Mouse (Mus musculus) limb, embryonic 11.5 days (tissue): Measurements from ENCODE around the gene Armc9. TPM values are rescaled to one million over a fixed set of nuclear protein-coding genes. Genes with fewer than 3 reads are reported as not detected.
A peak's percentile ranks its signal among the peaks of the same experiment; 100 is the strongest.

Experiments used
- ATAC-seq: fragments of 200-750 bp; cut with Nextera tagmentation; 2 replicates; pipeline ENCODE4 v1.8.0; 2017; ENCODE audit warnings: low read depth; ENCODE audit not compliant: insufficient number of reproducible peaks, low FRiP score, low TSS enrichment
- DNase-seq: peaks from one replicate; pipeline ENCODE4 v3.0.0-alpha.2; 2015; ENCODE audit warnings: low spot score
- H3K27ac ChIP-seq: fragments of 300-500 bp; sonication (generic); replicated peaks from 2 replicates; pipeline ENCODE4 v1.5.1; 2014; ENCODE audit warnings: low read depth, mild to moderate bottlenecking, low read length
- H3K27me3 ChIP-seq: fragments of 300-500 bp; sonication (generic); 2 replicates; pipeline ENCODE4 v1.6.1; 2014; ENCODE audit warnings: mild to moderate bottlenecking, low read length, mixed read lengths; ENCODE audit not compliant: control insufficient read depth, insufficient read depth
- H3K36me3 ChIP-seq: fragments of 300-500 bp; sonication (generic); 2 replicates; pipeline ENCODE4 v1.6.1; 2014; ENCODE audit warnings: mild to moderate bottlenecking, low read length, moderate library complexity, mixed read lengths; ENCODE audit not compliant: control insufficient read depth, insufficient read depth
- H3K4me1 ChIP-seq: fragments of 300-500 bp; sonication (generic); 2 replicates; pipeline ENCODE4 v1.6.1; 2014; ENCODE audit warnings: low read length, mixed read lengths; ENCODE audit not compliant: control insufficient read depth, insufficient read depth
- H3K4me2 ChIP-seq: fragments of 300-500 bp; sonication (generic); 2 replicates; pipeline ENCODE4 v1.6.1; 2014; ENCODE audit warnings: low read depth, mild to moderate bottlenecking, moderate library complexity; ENCODE audit not compliant: severe bottlenecking
- H3K4me3 ChIP-seq: fragments of 300-500 bp; sonication (generic); 2 replicates; pipeline ENCODE4 v1.5.1; 2014; ENCODE audit warnings: low read depth, low read length
- H3K9ac ChIP-seq: fragments of 300-500 bp; sonication (generic); 2 replicates; pipeline ENCODE4 v1.6.1; 2014; ENCODE audit warnings: mild to moderate bottlenecking, low read length
- H3K9me3 ChIP-seq: fragments of 300-500 bp; sonication (generic); 2 replicates; pipeline ENCODE4 v1.6.1; 2016; ENCODE audit warnings: low read length; ENCODE audit not compliant: control insufficient read depth
- WGBS: fragments of 180-500 bp; shearing (Covaris S2); extraction: QIAGEN DNeasy Blood & Tissue Kit; methylation state at CpG from one replicate; pipeline ENCODE4 v1.1.7; 2014; 5-methylcytosine and 5-hydroxymethylcytosine counted together
- polyA plus RNA-seq: library from polyadenylated mRNA; unstranded; fragments of >200 nt; fragmentation: Nextera tagmentation; extraction: Ambion mirVana; gene quantifications from 2 replicates; pipeline ENCODE4 v1.2.1, GENCODE M21; 2014

Gene Armc9
- polyA plus RNA-seq, 1 experiment from 2014 or later = 29.8 TPM

DNA sequence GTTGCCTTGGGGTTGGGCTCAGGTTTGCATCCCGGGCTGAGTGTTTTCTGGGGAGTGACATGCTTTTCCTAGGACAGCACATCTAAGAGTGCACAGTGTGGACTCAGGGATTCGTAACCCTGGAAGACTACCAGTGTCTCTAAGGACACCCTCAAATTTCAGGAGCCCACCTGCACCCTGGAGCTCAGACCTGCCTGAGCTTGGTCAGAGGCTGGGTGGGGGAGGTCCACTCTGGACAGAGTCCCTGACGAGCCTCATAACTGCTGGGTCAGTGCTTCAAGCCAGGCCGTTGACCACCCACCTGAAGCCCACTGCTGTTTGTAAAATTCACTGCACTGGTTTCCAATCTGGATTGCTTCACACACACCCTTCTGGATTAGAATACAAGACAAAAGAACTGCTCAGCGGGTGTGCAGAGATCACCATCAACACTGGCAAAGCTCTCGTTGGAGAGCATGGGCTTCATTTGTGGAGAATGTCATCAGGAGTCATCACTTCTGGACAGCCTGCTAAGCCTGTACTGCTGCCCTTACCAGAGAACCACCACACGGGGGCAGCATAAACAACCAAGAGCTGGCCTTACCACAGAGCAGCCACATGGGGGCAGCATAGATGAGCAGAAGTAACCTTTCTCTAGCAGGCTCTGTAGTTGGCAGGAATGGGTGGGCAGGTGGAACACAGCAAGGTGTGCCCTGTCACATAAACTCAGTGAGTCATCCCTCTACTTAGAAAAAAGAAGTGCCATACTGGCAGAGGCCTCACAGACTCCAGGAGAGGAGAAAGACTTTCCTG lies 24.1 kb downstream of the Armc9 start:
- Histone ChIP-seq H3K4me1 (no peaks in the 10 kb centered on the region), H3K9me3 (no peaks in the 10 kb centered on the region), H3K27ac (no peak overlapping the region), H3K4me3 (no peak overlapping the region), H3K36me3 (peaks cover under 1% of the 10 kb centered on the region; the same call in 1 of the 2 replicates), H3K4me2 (no peak overlapping the region), H3K27me3 (no peaks in the 10 kb centered on the region), H3K9ac (no peak overlapping the region)
- DNase-seq (peak; percentile 90), ATAC-seq (peak; percentile 65; the same call in 1 of the 2 replicates)
- WGBS = 50% methylated on average over 7 of the region's 7 CpGs

DNA sequence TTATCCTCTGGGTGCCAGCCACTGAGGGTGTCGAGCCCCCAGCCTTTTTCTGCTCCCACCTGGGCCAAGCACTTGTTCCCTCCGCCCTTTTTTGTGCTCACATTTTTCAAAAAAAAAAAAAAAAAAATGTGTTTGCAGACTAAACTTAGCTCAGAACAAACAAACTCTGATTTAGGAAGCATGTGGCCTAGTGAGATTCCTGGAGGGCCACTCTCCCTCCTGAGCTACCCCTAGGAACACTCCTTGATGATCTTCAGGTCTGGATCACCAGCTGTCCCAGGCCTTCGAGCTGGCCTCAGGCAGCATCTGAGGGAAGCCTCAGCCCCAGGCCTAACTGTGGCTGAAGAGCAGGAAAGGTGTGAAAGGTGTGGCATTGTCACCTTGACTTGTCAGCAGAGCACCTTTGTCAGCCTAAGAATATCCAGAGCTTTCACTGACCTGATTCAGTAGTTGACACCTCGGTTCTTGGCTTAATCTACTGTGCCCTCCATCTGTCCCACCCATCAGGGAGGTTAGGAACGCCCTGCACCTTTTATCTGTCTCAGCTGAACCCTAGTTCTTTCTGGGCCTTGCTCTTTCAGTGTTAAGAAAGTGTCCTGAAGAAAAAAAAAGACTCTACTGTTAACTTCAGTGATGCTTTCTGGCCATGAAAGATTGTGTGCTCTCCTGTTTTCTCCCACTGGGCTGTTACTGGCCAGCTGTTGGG lies 27.6 kb downstream of the Armc9 start:
- WGBS = 55% methylated on average over 5 of the region's 5 CpGs
- no peaks in the 10 kb centered on the region for H3K4me1 ChIP-seq
- H3K9me3 ChIP-seq = no peaks in the 10 kb centered on the region
- no peak for ATAC-seq
- H3K27ac ChIP-seq = no peak overlapping the region
- no peak overlapping the region for H3K9ac ChIP-seq
- DNase-seq = no peak
- no peaks in the 10 kb centered on the region for H3K27me3 ChIP-seq
- H3K4me2 ChIP-seq = no peak overlapping the region
- H3K36me3 ChIP-seq = no peaks in the 10 kb centered on the region
- H3K4me3 ChIP-seq = no peak overlapping the region

DNA sequence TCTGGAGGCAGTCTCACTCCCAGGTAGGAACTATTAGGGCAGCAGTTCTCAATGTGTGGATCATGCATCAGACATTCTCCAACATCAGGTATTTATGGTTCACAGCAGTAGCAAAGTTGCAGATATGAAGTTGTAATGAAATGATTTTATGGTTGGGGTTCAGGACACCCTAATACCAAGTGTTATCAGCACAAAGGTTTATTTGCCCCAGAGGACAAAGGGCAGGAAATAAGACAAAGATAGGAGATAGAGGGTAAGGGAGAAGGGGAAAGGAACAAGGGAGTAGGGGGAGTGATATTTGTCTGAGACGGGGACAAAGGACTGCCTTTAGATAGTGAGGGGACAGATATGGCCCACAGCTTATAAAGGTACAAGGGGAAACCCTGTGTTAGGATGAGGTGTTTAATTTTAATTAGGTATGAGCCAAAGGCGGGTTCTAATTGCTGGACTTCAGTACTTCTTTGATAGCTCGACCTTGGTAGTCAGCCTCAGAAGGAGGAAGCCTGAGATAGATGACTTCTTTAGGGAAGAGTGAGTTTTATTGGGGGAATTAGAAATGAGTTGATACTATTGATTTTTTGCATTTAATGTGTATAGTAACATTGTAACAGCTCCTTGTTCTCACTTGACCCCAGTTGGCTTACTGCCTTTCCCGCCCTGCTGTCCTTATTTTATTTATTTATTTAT lies 29.1 kb downstream of the Armc9 start:
- Histone ChIP-seq H3K36me3 (no peaks in the 10 kb centered on the region), H3K9me3 (no peaks in the 10 kb centered on the region), H3K9ac (no peak overlapping the region), H3K4me3 (no peak overlapping the region), H3K27ac (no peak overlapping the region), H3K27me3 (no peaks in the 10 kb centered on the region), H3K4me1 (no peaks in the 10 kb centered on the region), H3K4me2 (no peak overlapping the region)
- WGBS = 85% methylated on average over 4 of the region's 4 CpGs
- ATAC-seq (no peak), DNase-seq (no peak)

DNA sequence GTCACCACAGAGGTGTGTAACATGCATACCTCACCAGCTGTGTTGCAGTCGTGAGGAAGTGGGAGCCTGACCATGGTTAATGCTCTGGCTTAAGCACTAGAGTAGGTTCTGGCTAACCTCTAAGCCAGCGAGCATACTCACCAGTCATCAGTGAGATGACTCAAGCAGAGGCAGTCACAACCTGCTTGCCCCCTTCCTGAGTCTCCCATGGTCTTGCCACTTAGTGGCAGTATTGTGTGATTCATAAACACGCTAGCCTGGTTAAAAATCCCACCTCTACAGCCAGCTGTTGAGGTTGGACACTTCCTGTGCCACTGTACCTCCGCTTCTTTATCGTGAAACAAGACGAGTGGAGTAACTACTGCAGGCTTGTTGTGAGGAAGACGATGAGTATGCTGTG lies 32.2 kb downstream of the Armc9 start:
- Histone ChIP-seq H3K9ac (no peak overlapping the region), H3K36me3 (no peaks in the 10 kb centered on the region; the same call in 1 of the 2 replicates), H3K4me2 (no peak overlapping the region), H3K27ac (no peak overlapping the region), H3K27me3 (no peaks in the 10 kb centered on the region), H3K4me1 (no peaks in the 10 kb centered on the region), H3K9me3 (no peaks in the 10 kb centered on the region), H3K4me3 (no peak overlapping the region)
- ATAC-seq (no peak), DNase-seq (no peak)
- 86% methylated on average over 7 of the region's 7 CpGs for WGBS

DNA sequence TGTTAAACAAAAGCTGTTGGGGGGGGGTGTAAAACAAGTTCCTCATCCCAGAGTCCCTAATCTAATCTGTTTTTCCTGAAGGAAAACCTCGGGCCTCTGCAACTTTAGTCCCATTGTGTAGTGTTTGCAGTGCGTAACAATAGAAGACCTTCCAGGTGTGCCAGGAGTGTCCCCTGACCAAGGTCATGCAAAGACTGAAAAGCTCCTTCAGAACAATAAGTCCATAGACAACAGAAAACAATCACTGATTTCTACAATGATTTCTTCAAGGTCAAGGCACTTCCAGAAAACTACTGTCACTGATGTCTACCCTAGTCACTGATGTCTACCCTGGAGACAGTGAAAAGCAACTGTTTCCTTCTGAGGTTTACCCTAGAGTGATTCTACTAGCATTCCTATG lies 33.3 kb downstream of the Armc9 start:
- H3K4me3 ChIP-seq = no peak overlapping the region
- H3K27ac ChIP-seq = no peak overlapping the region
- ATAC-seq (no peak), DNase-seq (no peak)
- 76% methylated on average over 2 of the region's 2 CpGs for WGBS
- no peaks in the 10 kb centered on the region for H3K4me1 ChIP-seq
- no peaks in the 10 kb centered on the region for H3K9me3 ChIP-seq
- no peaks in the 10 kb centered on the region for H3K27me3 ChIP-seq
- H3K4me2 ChIP-seq = no peak overlapping the region
- no peak overlapping the region for H3K9ac ChIP-seq
- no peaks in the 10 kb centered on the region; the same call in 1 of the 2 replicates for H3K36me3 ChIP-seq

DNA sequence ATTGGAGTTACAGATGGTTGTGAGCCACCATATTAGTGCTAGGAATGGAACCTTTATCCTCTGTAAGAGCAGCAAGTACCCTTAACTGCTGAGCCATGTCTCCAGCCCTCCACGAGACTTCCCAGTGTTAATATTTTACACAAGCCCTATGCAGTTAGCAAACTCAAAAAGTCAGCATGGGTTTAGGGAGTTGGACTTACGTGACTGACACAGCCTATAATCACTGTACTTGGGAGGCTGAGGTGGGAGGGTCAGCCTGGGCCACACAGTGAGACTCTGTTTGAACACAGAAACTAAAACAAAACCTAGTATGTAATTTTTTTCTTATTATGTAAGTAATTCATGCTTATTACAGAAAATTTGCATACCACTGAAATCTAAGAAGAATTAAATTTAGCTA lies 33.7 kb downstream of the Armc9 start:
- H3K4me3 ChIP-seq = no peak overlapping the region
- H3K4me1 ChIP-seq = no peaks in the 10 kb centered on the region
- WGBS = 81% methylated on average over 2 of the region's 2 CpGs
- no peaks in the 10 kb centered on the region for H3K9me3 ChIP-seq
- no peaks in the 10 kb centered on the region for H3K27me3 ChIP-seq
- no peak overlapping the region for H3K4me2 ChIP-seq
- ATAC-seq (no peak), DNase-seq (no peak)
- no peak overlapping the region for H3K9ac ChIP-seq
- H3K27ac ChIP-seq = no peak overlapping the region
- H3K36me3 ChIP-seq = no peaks in the 10 kb centered on the region; the same call in 1 of the 2 replicates

DNA sequence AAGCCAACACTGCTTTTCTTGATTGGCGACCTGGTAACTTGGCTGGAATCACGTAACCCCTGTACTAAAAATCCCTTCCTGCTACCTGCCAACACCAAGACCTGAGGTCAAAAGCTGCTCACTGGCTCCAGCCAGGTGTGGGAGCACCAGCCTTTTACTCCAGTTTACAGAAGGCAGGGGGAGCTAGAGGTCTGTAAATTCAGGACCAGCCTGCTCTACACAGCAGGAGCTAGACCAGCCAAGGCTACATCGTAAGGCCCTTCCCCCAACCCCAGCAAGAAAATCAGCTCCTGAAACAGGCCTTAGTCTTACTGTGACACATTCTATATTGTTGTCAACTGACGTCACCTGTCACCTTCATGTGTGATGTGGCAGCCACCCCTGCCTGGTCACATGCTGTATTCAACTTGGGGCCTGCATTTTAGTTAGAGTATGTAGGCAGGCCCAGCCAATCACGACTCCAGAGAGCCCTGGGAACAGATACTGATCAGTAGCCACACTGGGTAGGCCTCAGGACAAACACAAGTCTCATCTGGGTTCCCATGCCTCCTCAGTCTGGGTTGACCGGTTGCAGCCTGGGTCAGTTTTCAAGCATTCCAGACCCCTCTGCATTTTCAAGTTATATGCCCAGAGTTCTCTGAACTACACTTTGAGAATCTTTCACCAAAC lies 34.6 kb downstream of the Armc9 start:
- Histone ChIP-seq H3K4me1 (no peaks in the 10 kb centered on the region), H3K27ac (no peak overlapping the region), H3K4me3 (no peak overlapping the region), H3K9ac (no peak overlapping the region), H3K9me3 (no peaks in the 10 kb centered on the region), H3K4me2 (no peak overlapping the region), H3K36me3 (no peaks in the 10 kb centered on the region; the same call in 1 of the 2 replicates), H3K27me3 (no peaks in the 10 kb centered on the region)
- ATAC-seq (no peak), DNase-seq (no peak)
- 74% methylated on average over 6 of the region's 6 CpGs for WGBS

DNA sequence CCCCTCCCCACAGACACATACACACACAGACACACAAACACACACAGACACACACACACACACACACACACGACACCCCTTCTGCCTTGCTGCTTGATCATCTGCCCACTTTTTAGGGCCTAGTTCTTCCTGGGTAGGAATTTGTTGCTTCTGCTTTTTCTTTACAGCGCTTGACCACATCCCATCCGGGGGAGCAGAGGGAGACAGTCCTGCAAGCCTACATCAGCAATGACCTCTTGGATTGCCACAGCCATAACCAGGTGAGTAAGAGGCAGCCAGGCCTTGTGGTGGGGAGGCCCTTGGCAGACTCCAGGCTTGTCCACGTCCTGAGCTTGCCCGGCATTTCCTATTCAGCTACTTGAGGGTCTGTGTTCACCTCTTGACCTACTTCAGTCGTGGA lies 36.3 kb downstream of the Armc9 start:
- Histone ChIP-seq H3K9me3 (no peaks in the 10 kb centered on the region), H3K36me3 (no peaks in the 10 kb centered on the region; the same call in 1 of the 2 replicates), H3K4me2 (no peak overlapping the region), H3K9ac (no peak overlapping the region), H3K27ac (no peak overlapping the region), H3K27me3 (no peaks in the 10 kb centered on the region), H3K4me3 (no peak overlapping the region), H3K4me1 (no peaks in the 10 kb centered on the region)
- 84% methylated on average over 6 of the region's 6 CpGs for WGBS
- ATAC-seq (no peak), DNase-seq (no peak)
